Mouse (Mus musculus) erythroblast, embryonic 14.5 days (primary cell): ENCODE results near the gene Htr6. TPM values are rescaled to one million over a fixed set of nuclear protein-coding genes. Genes with fewer than 3 reads are reported as not detected.

Experiments used
- H3K27me3 ChIP-seq: 2 replicates; pipeline ENCODE4 v1.6.1; 2012; ENCODE audit warnings: inconsistent platforms; ENCODE audit not compliant: control insufficient read depth
- H3K36me3 ChIP-seq: 2 replicates; pipeline ENCODE4 v1.6.1; 2012; ENCODE audit warnings: mild to moderate bottlenecking, inconsistent platforms; ENCODE audit not compliant: control insufficient read depth
- H3K4me1 ChIP-seq: 2 replicates; pipeline ENCODE4 v1.6.1; 2012; ENCODE audit warnings: inconsistent platforms; ENCODE audit not compliant: control insufficient read depth
- H3K4me3 ChIP-seq: replicated peaks from 2 replicates; pipeline ENCODE3; 2012; ENCODE audit warnings: moderate library complexity, mild to moderate bottlenecking, inconsistent platforms
- H3K9me3 ChIP-seq: 2 replicates; pipeline ENCODE4 v1.6.1; 2012; ENCODE audit warnings: low read length, inconsistent platforms, mixed read lengths; ENCODE audit not compliant: control insufficient read depth
- GATA1 ChIP-seq: IDR thresholded peaks from 2 replicates; pipeline ENCODE4 v1.6.1; 2012; ENCODE audit warnings: low read length, inconsistent platforms, mixed read lengths
- TAL1 ChIP-seq: IDR thresholded peaks from 3 replicates; pipeline ENCODE4 v1.6.1; 2012; ENCODE audit warnings: low read length, inconsistent platforms, mixed read lengths
- polyA plus RNA-seq: library from polyadenylated mRNA; stranded (reverse); fragments of >175 nt; gene quantifications from 2 replicates; pipeline ENCODE4 v1.2.3, GENCODE M21; 2012

Gene Htr6
- polyA plus RNA-seq = not detected in 2 replicates

DNA sequence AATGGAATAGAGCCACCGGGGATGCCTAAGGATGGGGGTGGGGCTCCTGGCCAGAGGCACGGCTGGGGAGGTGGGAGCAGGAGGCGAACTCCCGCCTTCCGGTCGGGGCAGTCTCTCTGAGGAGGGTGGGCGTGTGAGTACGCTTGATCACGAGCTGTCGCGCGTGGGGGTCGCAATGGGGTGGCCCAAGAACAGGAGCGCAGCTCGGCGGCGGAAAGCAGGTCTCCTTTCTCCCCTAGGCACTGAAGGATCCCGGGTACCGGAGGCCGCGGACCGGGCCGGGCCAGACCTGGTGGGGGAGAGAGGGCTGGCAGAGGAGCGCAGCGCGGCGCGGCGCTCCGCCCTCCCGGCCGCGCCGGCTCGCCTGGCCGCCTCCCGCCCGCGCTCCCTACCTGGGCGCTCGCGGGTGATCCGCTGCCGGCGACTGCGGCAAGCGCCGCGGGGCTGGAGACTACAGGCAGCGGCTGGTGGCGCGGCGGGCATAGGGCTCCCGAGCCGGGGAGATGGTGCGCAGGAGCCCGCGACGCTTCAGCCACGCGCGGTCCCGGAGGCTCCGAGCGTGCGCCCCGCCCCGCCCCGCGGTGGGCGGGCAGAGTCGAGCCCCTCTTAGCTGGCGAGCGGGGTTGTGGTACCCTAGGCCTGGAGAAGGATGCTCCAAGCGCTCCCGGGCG, at the start of gene Htr6:
Gene Htr6 (minus strand): TSS at position 530 of the 671 bp plus-strand sequence.
- Histone ChIP-seq H3K4me1 (no peaks in the 10 kb centered on the region), H3K36me3 (no peaks in the 10 kb centered on the region), H3K9me3 (no peaks in the 10 kb centered on the region), H3K27me3 (peaks cover 55% of the 10 kb centered on the region), H3K4me3 (no peak within 1 kb of the TSS)
- no peak for TF ChIP-seq GATA1
- no peak for TF ChIP-seq TAL1

DNA sequence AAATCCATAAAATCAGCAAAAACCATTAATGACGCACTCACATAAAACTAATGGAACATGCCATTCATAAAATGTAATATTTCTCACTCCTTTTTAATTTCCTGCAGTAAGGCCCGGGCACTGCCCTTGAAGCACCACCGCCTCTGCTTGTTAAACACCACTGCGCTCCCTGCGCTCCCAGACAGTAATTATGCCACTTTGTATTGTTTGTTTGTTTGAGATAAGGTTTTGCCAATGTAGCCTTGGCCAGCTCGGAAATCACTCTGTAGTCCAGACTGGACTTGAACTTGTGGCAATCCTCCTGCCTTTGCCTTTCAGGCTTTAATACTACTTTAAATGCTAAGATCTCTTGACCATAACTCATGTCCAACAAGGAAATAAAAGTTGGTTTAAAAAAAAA, 49.6 kb upstream of the Htr6 start:
- TF ChIP-seq TAL1 (no peak), GATA1 (no peak)
- no peak overlapping the region for H3K4me3 ChIP-seq

DNA sequence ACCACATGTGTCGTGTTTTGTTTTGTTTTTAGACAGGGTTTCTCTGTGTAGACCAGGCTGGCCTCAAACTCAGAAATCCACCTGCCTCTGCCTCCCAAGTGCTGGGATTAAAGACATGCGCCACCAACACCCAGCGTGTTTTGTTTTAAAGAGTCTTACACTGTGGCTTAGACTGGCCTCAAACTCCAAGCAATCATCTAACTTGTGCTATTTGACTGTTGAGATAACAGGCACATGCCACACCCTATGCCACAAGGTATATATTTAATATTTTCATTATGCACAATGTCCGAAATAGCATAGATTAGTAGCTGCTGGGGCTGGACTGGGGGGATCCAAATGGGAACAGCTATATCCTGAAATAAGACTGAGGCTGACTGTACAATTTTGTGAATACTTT, 47.2 kb upstream of the Htr6 start:
- Histone ChIP-seq H3K27me3 (no peaks in the 10 kb centered on the region), H3K4me1 (peaks cover 69% of the 10 kb centered on the region), H3K9me3 (peaks cover 7% of the 10 kb centered on the region), H3K36me3 (peaks cover 18% of the 10 kb centered on the region), H3K4me3 (no peak overlapping the region)
- TF ChIP-seq GATA1 = no peak
- TF ChIP-seq TAL1 = no peak

More for the DNA sequence above, 49.6 kb upstream of the Htr6 start:
- Histone ChIP-seq H3K9me3 (peaks cover 7% of the 10 kb centered on the region), H3K27me3 (no peaks in the 10 kb centered on the region), H3K36me3 (peaks cover 19% of the 10 kb centered on the region), H3K4me1 (peaks cover 64% of the 10 kb centered on the region)

DNA sequence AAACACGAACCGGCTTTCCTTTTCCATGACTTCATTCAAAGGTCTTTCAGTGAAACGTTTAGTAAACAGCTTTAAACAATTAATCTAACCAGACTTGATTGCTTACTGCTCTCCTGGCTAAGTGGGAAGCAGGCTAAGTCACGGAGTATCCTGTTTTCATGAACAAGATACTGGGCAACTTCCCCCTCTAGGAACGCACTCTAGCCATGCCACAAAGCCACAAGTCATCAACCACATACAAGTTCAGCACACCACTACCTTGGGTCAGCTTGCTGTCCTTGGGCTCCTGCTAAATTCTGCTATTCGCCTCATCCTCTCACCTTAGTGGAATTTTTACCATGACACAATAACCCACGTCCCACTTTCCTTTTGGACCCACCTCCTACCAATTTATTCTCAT, 45.6 kb upstream of the Htr6 start:
- TF ChIP-seq GATA1 = no peak
- no peak for TF ChIP-seq TAL1
- Histone ChIP-seq H3K36me3 (peaks cover 7% of the 10 kb centered on the region), H3K4me3 (no peak overlapping the region)

DNA sequence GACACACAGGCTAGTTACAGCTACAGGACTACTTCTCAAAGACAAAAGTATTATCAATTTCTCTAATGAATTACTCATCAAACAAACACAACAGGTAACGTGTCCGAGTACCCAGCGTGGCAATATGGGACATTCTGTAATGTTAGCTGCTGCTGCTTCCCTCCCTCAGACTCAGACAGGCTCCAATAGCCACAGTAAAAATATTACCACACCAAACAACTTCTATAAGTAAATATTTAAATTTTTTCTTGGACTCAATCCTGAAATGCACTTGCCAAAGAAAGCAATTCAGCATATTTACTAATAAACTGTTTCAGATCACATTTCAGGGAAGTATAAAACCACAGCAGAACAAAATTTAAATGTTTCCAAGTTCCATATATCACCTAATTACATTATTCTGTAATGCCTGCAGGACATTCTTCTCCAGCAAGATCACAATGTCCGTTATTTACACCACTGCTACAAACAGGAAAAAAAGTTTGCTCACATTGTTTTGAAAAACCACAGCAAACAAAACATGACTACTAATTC, 45.0 kb upstream of the Htr6 start:
- TF ChIP-seq GATA1 (no peak), TAL1 (no peak)
- Histone ChIP-seq H3K27me3 (no peaks in the 10 kb centered on the region), H3K4me1 (peaks cover 83% of the 10 kb centered on the region), H3K9me3 (no peaks in the 10 kb centered on the region), H3K4me3 (no peak overlapping the region), H3K36me3 (peaks cover 9% of the 10 kb centered on the region)

More for the DNA sequence above, 45.6 kb upstream of the Htr6 start:
- Histone ChIP-seq H3K9me3 (no peaks in the 10 kb centered on the region), H3K27me3 (no peaks in the 10 kb centered on the region), H3K4me1 (peaks cover 81% of the 10 kb centered on the region)

DNA sequence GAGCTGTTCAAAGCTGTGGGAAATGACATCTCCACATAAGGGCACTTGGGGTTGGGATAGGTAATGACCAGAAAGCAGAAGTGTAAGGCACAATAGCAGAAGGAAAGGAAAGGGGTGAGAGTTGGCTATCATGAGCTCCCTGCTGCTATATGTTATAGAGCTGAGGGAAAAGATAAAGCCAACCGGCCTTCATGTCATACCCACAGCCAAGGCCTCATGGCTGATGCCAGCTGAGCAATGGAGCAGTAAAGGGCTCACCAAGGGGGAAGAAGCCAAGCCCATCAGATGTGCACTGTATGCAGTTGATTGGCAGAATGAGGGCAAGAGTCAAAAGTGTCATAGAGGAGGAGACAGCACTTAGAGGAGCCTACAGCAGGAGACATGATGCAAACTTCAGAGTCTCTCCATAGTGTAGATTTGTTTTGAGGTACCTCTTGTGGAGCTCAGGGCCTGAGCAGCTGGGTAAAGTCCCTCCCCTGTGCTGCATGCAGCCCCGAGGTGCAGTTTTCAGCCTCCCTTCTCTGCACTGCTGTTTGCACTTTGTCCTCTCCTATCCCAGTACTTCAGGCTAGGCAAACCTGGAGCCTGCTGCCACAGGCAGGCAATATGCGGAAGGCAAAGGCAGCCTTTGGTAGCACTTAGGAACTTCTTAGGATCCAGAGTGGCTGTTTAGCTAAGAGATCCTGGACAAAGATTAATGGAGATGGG, 41.1 kb upstream of the Htr6 start:
- Histone ChIP-seq H3K4me1 (peaks cover 64% of the 10 kb centered on the region), H3K9me3 (no peaks in the 10 kb centered on the region), H3K27me3 (no peaks in the 10 kb centered on the region), H3K4me3 (no peak overlapping the region), H3K36me3 (peaks cover 12% of the 10 kb centered on the region)
- TF ChIP-seq GATA1 (no peak), TAL1 (no peak)

DNA sequence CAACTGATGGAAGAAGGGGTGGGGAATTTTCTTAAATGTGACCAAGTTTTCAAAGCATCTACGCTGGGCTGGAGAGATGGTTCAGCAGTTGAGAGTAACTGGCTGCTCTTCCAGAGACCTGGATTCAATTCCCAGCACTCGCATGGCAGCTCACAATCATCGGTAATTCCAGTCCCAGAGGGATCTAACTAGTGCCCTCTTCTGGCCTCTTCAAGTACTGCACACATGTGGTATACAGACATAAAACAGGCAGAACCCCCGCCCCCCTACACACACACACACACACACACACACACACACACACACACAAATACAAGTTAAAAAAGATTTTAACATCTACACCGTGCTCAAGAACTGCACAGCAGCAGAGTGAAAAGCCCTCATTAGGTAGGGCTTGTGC, 40.4 kb upstream of the Htr6 start:
- Histone ChIP-seq H3K9me3 (no peaks in the 10 kb centered on the region), H3K36me3 (peaks cover 12% of the 10 kb centered on the region), H3K4me3 (no peak overlapping the region), H3K4me1 (peaks cover 65% of the 10 kb centered on the region), H3K27me3 (no peaks in the 10 kb centered on the region)
- TF ChIP-seq TAL1 (no peak), GATA1 (no peak)

DNA sequence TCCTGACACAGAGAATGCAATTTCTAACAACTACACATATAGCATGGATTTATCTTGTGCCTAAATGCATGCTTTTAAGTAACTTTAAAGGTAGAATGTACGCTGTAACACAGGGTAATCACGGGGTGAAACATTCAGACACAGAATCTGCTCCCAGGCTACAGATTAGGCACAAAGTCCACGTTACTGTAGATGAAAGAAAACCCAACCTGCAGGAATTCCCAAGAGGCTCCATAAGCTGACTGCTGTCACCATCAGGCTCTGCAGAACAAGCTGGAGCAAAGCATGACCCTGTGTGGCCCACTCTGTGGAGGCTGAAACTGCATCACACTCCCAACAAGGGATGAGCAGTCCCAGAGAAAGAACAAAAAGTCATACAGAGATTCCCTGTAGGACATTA, 37.1 kb upstream of the Htr6 start:
- H3K36me3 ChIP-seq = peaks cover 21% of the 10 kb centered on the region
- no peaks in the 10 kb centered on the region for H3K27me3 ChIP-seq
- no peak for TF ChIP-seq TAL1
- no peak for TF ChIP-seq GATA1
- no peak overlapping the region for H3K4me3 ChIP-seq
- H3K9me3 ChIP-seq = no peaks in the 10 kb centered on the region
- peaks cover 50% of the 10 kb centered on the region for H3K4me1 ChIP-seq

DNA sequence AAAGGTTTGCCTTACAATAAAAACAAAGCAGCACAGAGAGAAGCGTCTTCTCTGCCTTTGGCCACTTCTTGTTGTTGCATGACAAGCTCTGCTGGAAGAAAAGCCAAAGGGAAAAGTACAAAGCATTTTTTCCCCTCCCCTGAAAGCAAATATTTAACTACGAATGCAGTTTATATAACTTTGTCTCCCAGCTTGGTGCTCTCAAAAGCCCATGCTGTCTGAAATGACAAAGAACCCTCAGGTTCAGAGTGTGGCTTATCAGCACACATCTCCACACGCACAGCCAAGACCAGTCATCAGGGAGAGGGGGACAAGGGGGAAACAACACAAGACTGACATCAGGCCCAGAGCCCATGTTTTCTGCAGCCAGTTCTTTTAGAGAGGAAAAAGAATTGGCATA, 36.1 kb upstream of the Htr6 start:
- Histone ChIP-seq H3K4me3 (no peak overlapping the region), H3K9me3 (no peaks in the 10 kb centered on the region), H3K27me3 (no peaks in the 10 kb centered on the region), H3K4me1 (peaks cover 40% of the 10 kb centered on the region), H3K36me3 (peaks cover 25% of the 10 kb centered on the region)
- TF ChIP-seq GATA1 (no peak), TAL1 (no peak)
